Mouse (Mus musculus): Measurements from ENCODE around the gene Rad1.

- TF ChIP-seq CTCF (IDR thresholded peaks at IDR 0.05; ENCODE audit: low read depth): no peak
- no peak for TF ChIP-seq EP300 (IDR thresholded peaks at IDR 0.05; ENCODE audit: low read depth)
These were observed 24.8 kb upstream of the Rad1 start for GRCm38 (mm10) chr15:10460986-10461385.
